ENCODE assay signal across 8 mouse cellular contexts in genomic region chr12:29938376-29939041, GRCm38 (mm10). TPM values are rescaled to one million over a fixed set of nuclear protein-coding genes. Genes with fewer than 3 reads are reported as not detected.
DNase-seq lines count a peak whose midpoint lies in the region; ATAC-seq and TF ChIP-seq lines count a peak whose summit lies in the region.

No protein-coding gene starts in this region.

- no peak for DNase-seq in ES-E14 (ENCODE audit: low read depth, low spot score)
- DNase-seq in adrenal gland, postnatal 4 days (ENCODE audit: low spot score in 2 of 2) = peak; percentile 32 to 33
- peak; percentile 52 for DNase-seq in gastrocnemius, adult 18-20 months (ENCODE audit: low spot score)
- DNase-seq in hindbrain, embryonic 14.5 days (ENCODE audit: low spot score) = peak; percentile 54
- DNase-seq in left cerebral cortex, postnatal 25 days (ENCODE audit: low spot score in 2 of 2) = peak; percentile 53 to 56
- peak; percentile 81 for DNase-seq in midbrain, embryonic 10.5 days (ENCODE audit: low spot score)
- DNase-seq in thymus, postnatal 0 days (ENCODE audit: low spot score) = no peak

- ATAC-seq in hindbrain, embryonic 14.5 days (ENCODE audit: low FRiP score) = peak; percentile 73

- in situ Hi-C loops in ES-E14 (cut with MboI; ENCODE audit: low sequenced_read_pairs in 2 of 2, unreplicated experiment in 2 of 2) = no loop called here

- no peak for TF ChIP-seq POLR2A in small intestine, adult 2 months (IDR thresholded peaks at IDR 0.05; ENCODE audit: low read depth, low read length)

- intact Hi-C loops in left cerebral cortex, postnatal 25 days (cut with DNase I) = loop anchor here (5.0 to 10.0 kb wide), 3 partner anchors 79 to 646 kb away; partner anchors contain the start of genes Sntg2 and Tmem18

- no peaks in the 10 kb centered on the region for H3K9me3 ChIP-seq in ES-E14 (ENCODE audit: control insufficient read depth, insufficient read depth, low read depth, low read length)
- no peaks in the 10 kb centered on the region for H3K9me3 ChIP-seq in hindbrain, embryonic 14.5 days (ENCODE audit: control insufficient read depth, low read length)
- H3K9me3 ChIP-seq in midbrain, embryonic 10.5 days (replicated peaks) = 0 out of 2 replicates have a peak, but pooled peaks cover 5% of the 10 kb centered on the region

- 0% methylated on average over 34 of the region's 40 CpGs for WGBS in hindbrain, embryonic 14.5 days
- 0% methylated on average over 40 of the region's 40 CpGs for WGBS in midbrain, embryonic 10.5 days
- whole genome bisulfite sequencing in small intestine, adult 2 months = 1% methylated on average over 40 of the region's 40 CpGs

- peak overlapping the region; percentile 55 for H3K9ac ChIP-seq in ES-E14 (ENCODE audit: insufficient read depth, low read depth, low read length, poor library complexity, severe bottlenecking)
- peak overlapping the region; percentile 94 for H3K9ac ChIP-seq in hindbrain, embryonic 14.5 days

- H3K4me2 ChIP-seq in hindbrain, embryonic 14.5 days (replicated peaks) = peak overlapping the region; percentile 74

- no peak for TF ChIP-seq CTCF in small intestine, adult 2 months (IDR thresholded peaks at IDR 0.05; ENCODE audit: extremely low read depth, insufficient read length, insufficient replicate concordance, low read depth, low read length)

- H3K4me1 ChIP-seq in ES-E14 (ENCODE audit: control insufficient read depth in 2 of 2, insufficient read depth in 2 of 2, low read length in 2 of 2, poor library complexity in 1 of 2) = peaks cover 2 to 8% of the 10 kb centered on the region in 2 experiments; a peak in 2 of 4 replicates
- H3K4me1 ChIP-seq in hindbrain, embryonic 14.5 days (replicated peaks; ENCODE audit: control insufficient read depth, insufficient read depth, low read length) = peaks cover 34% of the 10 kb centered on the region
- peaks cover 49% of the 10 kb centered on the region for H3K4me1 ChIP-seq in midbrain, embryonic 10.5 days
- no peaks in the 10 kb centered on the region for H3K4me1 ChIP-seq in small intestine, adult 2 months (ENCODE audit: control insufficient read depth, insufficient read depth, insufficient read length, low read length)

- no peak overlapping the region for H3K27ac ChIP-seq in ES-E14 (ENCODE audit: insufficient read depth, low read depth, low read length, poor library complexity, severe bottlenecking)
- peak overlapping the region; percentile 90 for H3K27ac ChIP-seq in hindbrain, embryonic 14.5 days
- H3K27ac ChIP-seq in midbrain, embryonic 10.5 days (replicated peaks) = peak overlapping the region; percentile 99
- H3K27ac ChIP-seq in small intestine, adult 2 months (ENCODE audit: insufficient read depth, low read depth, low read length) = peak overlapping the region; percentile 52

- H3K4me3 ChIP-seq in ES-E14 (ENCODE audit: insufficient read depth in 1 of 2, low read depth in 1 of 2, low read length in 2 of 2, poor library complexity in 1 of 2, severe bottlenecking in 1 of 2) = peak overlapping the region; percentile 65 to 66
- peak overlapping the region; percentile 84 for H3K4me3 ChIP-seq in hindbrain, embryonic 14.5 days (replicated peaks; ENCODE audit: low read length)
- peak overlapping the region; percentile 95 for H3K4me3 ChIP-seq in midbrain, embryonic 10.5 days
- H3K4me3 ChIP-seq in small intestine, adult 2 months (ENCODE audit: low read depth, low read length) = peak overlapping the region; percentile 81

- no peaks in the 10 kb centered on the region for H3K36me3 ChIP-seq in ES-E14 (ENCODE audit: control insufficient read depth, insufficient read depth, low read length, poor library complexity, severe bottlenecking)
- H3K36me3 ChIP-seq in hindbrain, embryonic 14.5 days (replicated peaks; ENCODE audit: control insufficient read depth, insufficient read depth) = no peaks in the 10 kb centered on the region
- H3K36me3 ChIP-seq in midbrain, embryonic 10.5 days = peaks cover 30% of the 10 kb centered on the region
- no peaks in the 10 kb centered on the region for H3K36me3 ChIP-seq in small intestine, adult 2 months (ENCODE audit: control insufficient read depth, insufficient read depth, low read length)

- H3K27me3 ChIP-seq in hindbrain, embryonic 14.5 days (ENCODE audit: control insufficient read depth, insufficient read depth, low read length) = no peaks in the 10 kb centered on the region
- peaks cover 18% of the 10 kb centered on the region for H3K27me3 ChIP-seq in midbrain, embryonic 10.5 days (ENCODE audit: low read depth, poor library complexity, severe bottlenecking)
- H3K27me3 ChIP-seq in small intestine, adult 2 months (ENCODE audit: control insufficient read depth, insufficient read depth, low read length) = no peaks in the 10 kb centered on the region

TF ChIP-seq in ES-E14, 5 proteins besides CTCF, POLR2A, EP300 and RAD21:
- no peak for TF ChIP-seq ZNF384 (IDR thresholded peaks at IDR 0.05; ENCODE audit: low read depth, low read length)
- TF ChIP-seq CHD2 (IDR thresholded peaks at IDR 0.05; ENCODE audit: low read depth, low read length) = no peak
- TF ChIP-seq MAFK (IDR thresholded peaks at IDR 0.05; ENCODE audit: insufficient read depth, low read depth, low read length) = no peak
- TF ChIP-seq ZC3H11A (IDR thresholded peaks at IDR 0.05; ENCODE audit: borderline replicate concordance, low read depth, low read length) = no peak
- TF ChIP-seq HCFC1 (IDR thresholded peaks at IDR 0.05; ENCODE audit: borderline replicate concordance, insufficient read depth, low read length) = no peak

RNA-seq across cellular contexts. Expression of gene Pxdn, which starts 1.1 kb away (rescaled TPM):
- total RNA-seq in ES-E14 (2012; rRNA removed) = 43.8 and 53.7 TPM in 2 replicates
- 100 to 1,000 TPM; 115 to 134 TPM for total RNA-seq in adrenal gland, postnatal 4 days (2021)
- total RNA-seq in gastrocnemius, adult 18-20 months (2021) = 1 to 10 TPM; 5.9 to 6.4 TPM
- 60.0 and 65.3 TPM in 2 replicates for polyA plus RNA-seq in hindbrain, embryonic 14.5 days (2014; fragmentation: Nextera tagmentation; extraction: Ambion mirVana)
- 10 to 100 TPM; 45.7 to 51.9 TPM for total RNA-seq in left cerebral cortex, postnatal 25 days (2021)
- polyA plus RNA-seq in midbrain, embryonic 10.5 days (2016; fragmentation: Nextera tagmentation; extraction: Ambion mirVana) = 72.5 and 84.4 TPM in 2 replicates
- polyA plus RNA-seq in small intestine, adult 2 months (2012; rRNA removed) = 10.8 and 19.0 TPM in 2 replicates
- 6.8 and 6.9 TPM in 2 replicates for polyA plus RNA-seq in thymus, postnatal 0 days (2015; fragmentation: Nextera tagmentation; extraction: Ambion mirVana)

Comparison
In these comparisons a context has a peak if more than half of its experiments do, and no peak if none do; other contexts are left out.
1. DNase-seq: peak in adrenal gland, postnatal 4 days (2 of 2), gastrocnemius, adult 18-20 months (single experiment), hindbrain, embryonic 14.5 days (single experiment), left cerebral cortex, postnatal 25 days (2 of 2) and midbrain, embryonic 10.5 days (single experiment); none in ES-E14 (single experiment) and thymus, postnatal 0 days (single experiment).
2. Peak in every context shown above with its lines, with median percentiles within 50 percentile points of each other: H3K4me3 ChIP-seq.